Mouse (Mus musculus) bone marrow, adult 2 months (tissue): Measurements from ENCODE around the gene Hist2h2ac.
"Not testable (repeated sequence)": the region's sequence is repeated elsewhere in the genome, so short reads cannot be mapped to it uniquely, and the experiment has no call there.

Source experiments
- CTCF ChIP-seq: fragments of 200-500 bp; IDR thresholded peaks from 2 replicates; pipeline ENCODE4 v1.5.1; 2011; ENCODE audit warnings: low read length, control low read depth; ENCODE audit not compliant: control insufficient read depth, insufficient read depth
- POLR2A ChIP-seq: fragments of 200-500 bp; IDR thresholded peaks from 2 replicates; pipeline ENCODE4 v1.6.1; 2011; ENCODE audit warnings: low read depth, mild to moderate bottlenecking, control low read depth, low read length, borderline replicate concordance; ENCODE audit not compliant: control insufficient read depth

DNA sequence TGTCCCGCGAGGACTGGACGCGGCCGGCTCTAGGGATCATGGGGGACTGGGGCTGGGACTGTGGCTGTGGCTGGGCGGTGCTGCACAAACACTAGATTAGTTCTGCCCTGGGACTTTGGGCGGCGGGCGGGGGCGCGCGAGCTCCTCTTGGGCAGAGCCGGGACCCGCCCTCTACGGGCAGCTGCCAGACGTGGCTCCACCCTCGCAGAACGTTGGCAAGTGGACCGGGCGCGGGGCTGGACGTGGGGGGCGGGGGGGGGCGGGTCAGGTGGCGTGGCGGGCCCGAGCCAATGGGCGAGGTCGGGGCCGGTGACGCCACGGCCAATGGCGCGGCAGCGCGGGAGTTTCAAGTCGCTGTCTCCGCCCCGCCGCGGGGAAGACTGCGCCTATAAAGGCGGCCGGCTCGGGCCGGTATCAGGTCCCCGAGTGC is 25.8 kb upstream of the Hist2h2ac start, which contains the start of gene Hist2h3c1:
- TF ChIP-seq POLR2A, CTCF: not testable (repeated sequence)
